Mouse (Mus musculus): Measurements from ENCODE around the gene Map3k13. TPM values are rescaled to one million over a fixed set of nuclear protein-coding genes. Genes with fewer than 3 reads are reported as not detected.

Gene Map3k13
- polyA plus RNA-seq, 1 experiment from 2014 or later = 0.92 TPM

GRCm38 (mm10) chr16:21878834-21879233 lies 84.7 kb downstream of the Map3k13 start:
- 0 out of 4 replicates have a peak, but pooled peaks cover 0 to 3% of the 10 kb centered on the region in 2 experiments for H3K4me1 ChIP-seq (ENCODE audit: control insufficient read depth in 2 of 2, insufficient read depth in 2 of 2, low read length in 2 of 2)
- H3K4me3 ChIP-seq (ENCODE audit: control insufficient read depth in 1 of 2, insufficient read depth in 1 of 2, low read depth in 1 of 2, low read length in 2 of 2) = no peak overlapping the region
- H3K9me3 ChIP-seq (ENCODE audit: control insufficient read depth, low read length) = no peaks in the 10 kb centered on the region
- no peak overlapping the region for H3K9ac ChIP-seq (ENCODE audit: low read length)
- no peak overlapping the region for H3K4me2 ChIP-seq (ENCODE audit: low read length)
- no peak overlapping the region for H3K27ac ChIP-seq (replicated peaks in 1 of 2; ENCODE audit: control insufficient read depth in 1 of 2, insufficient read depth in 1 of 2, low read depth in 2 of 2, low read length in 2 of 2)
- no peak for ATAC-seq (ENCODE audit: insufficient number of reproducible peaks, insufficient read depth, low FRiP score, low read depth)
- H3K36me3 ChIP-seq (ENCODE audit: control insufficient read depth, insufficient read depth, low read length) = no peaks in the 10 kb centered on the region
- WGBS = 78% methylated on average over 3 of the region's 3 CpGs
- no peaks in the 10 kb centered on the region for H3K27me3 ChIP-seq (ENCODE audit: control insufficient read depth, insufficient read depth, low read length)

GRCm38 (mm10) chr16:21881181-21881580 lies 87.0 kb downstream of the Map3k13 start:
- H3K9ac ChIP-seq (ENCODE audit: low read length) = no peak overlapping the region
- no peaks in the 10 kb centered on the region for H3K27me3 ChIP-seq (ENCODE audit: control insufficient read depth, insufficient read depth, low read length)
- H3K4me3 ChIP-seq (ENCODE audit: control insufficient read depth in 1 of 2, insufficient read depth in 1 of 2, low read depth in 1 of 2, low read length in 2 of 2) = no peak overlapping the region
- no peak overlapping the region for H3K27ac ChIP-seq (replicated peaks in 1 of 2; ENCODE audit: control insufficient read depth in 1 of 2, insufficient read depth in 1 of 2, low read depth in 2 of 2, low read length in 2 of 2)
- H3K36me3 ChIP-seq (ENCODE audit: control insufficient read depth, insufficient read depth, low read length) = no peaks in the 10 kb centered on the region
- 0 out of 4 replicates have a peak, but pooled peaks cover 0 to 3% of the 10 kb centered on the region in 2 experiments for H3K4me1 ChIP-seq (ENCODE audit: control insufficient read depth in 2 of 2, insufficient read depth in 2 of 2, low read length in 2 of 2)
- no peaks in the 10 kb centered on the region for H3K9me3 ChIP-seq (ENCODE audit: control insufficient read depth, low read length)
- WGBS = 50% methylated on average over 6 of the region's 6 CpGs
- ATAC-seq (ENCODE audit: insufficient number of reproducible peaks, insufficient read depth, low FRiP score, low read depth) = no peak
- no peak overlapping the region for H3K4me2 ChIP-seq (ENCODE audit: low read length)

- Histone ChIP-seq H3K4me1 (ENCODE audit: control insufficient read depth in 2 of 2, insufficient read depth in 2 of 2, low read length in 2 of 2) (0 out of 4 replicates have a peak, but pooled peaks cover 0 to 3% of the 10 kb centered on the region in 2 experiments), H3K9ac (ENCODE audit: low read length) (no peak overlapping the region), H3K27me3 (ENCODE audit: control insufficient read depth, insufficient read depth, low read length) (no peaks in the 10 kb centered on the region), H3K4me3 (ENCODE audit: control insufficient read depth in 1 of 2, insufficient read depth in 1 of 2, low read depth in 1 of 2, low read length in 2 of 2) (no peak overlapping the region), H3K36me3 (ENCODE audit: control insufficient read depth, insufficient read depth, low read length) (no peaks in the 10 kb centered on the region), H3K4me2 (ENCODE audit: low read length) (no peak overlapping the region), H3K27ac (replicated peaks in 1 of 2; ENCODE audit: control insufficient read depth in 1 of 2, insufficient read depth in 1 of 2, low read depth in 2 of 2, low read length in 2 of 2) (no peak overlapping the region), H3K9me3 (ENCODE audit: control insufficient read depth, low read length) (no peaks in the 10 kb centered on the region)
- no peak for ATAC-seq (ENCODE audit: insufficient number of reproducible peaks, insufficient read depth, low FRiP score, low read depth)
- 58% methylated on average over 7 of the region's 7 CpGs for WGBS
Observed at GRCm38 (mm10) chr16:21881582-21882259, 87.6 kb downstream of the Map3k13 start.

GRCm38 (mm10) chr16:21887601-21888000 lies 93.5 kb downstream of the Map3k13 start:
- H3K9me3 ChIP-seq (ENCODE audit: control insufficient read depth, low read length) = no peaks in the 10 kb centered on the region
- peaks cover 0 to 2% of the 10 kb centered on the region in 2 experiments; a peak in 1 of 4 replicates for H3K4me1 ChIP-seq (ENCODE audit: control insufficient read depth in 2 of 2, insufficient read depth in 2 of 2, low read length in 2 of 2)
- H3K9ac ChIP-seq (ENCODE audit: low read length) = no peak overlapping the region
- no peak overlapping the region for H3K27ac ChIP-seq (replicated peaks in 1 of 2; ENCODE audit: control insufficient read depth in 1 of 2, insufficient read depth in 1 of 2, low read depth in 2 of 2, low read length in 2 of 2)
- H3K4me2 ChIP-seq (ENCODE audit: low read length) = no peak overlapping the region
- no peak overlapping the region for H3K4me3 ChIP-seq (ENCODE audit: control insufficient read depth in 1 of 2, insufficient read depth in 1 of 2, low read depth in 1 of 2, low read length in 2 of 2)
- no peaks in the 10 kb centered on the region for H3K27me3 ChIP-seq (ENCODE audit: control insufficient read depth, insufficient read depth, low read length)
- WGBS = 49% methylated on average over 2 of the region's 2 CpGs
- no peak for ATAC-seq (ENCODE audit: insufficient number of reproducible peaks, insufficient read depth, low FRiP score, low read depth)
- H3K36me3 ChIP-seq (ENCODE audit: control insufficient read depth, insufficient read depth, low read length) = no peaks in the 10 kb centered on the region

- H3K27ac ChIP-seq (replicated peaks in 1 of 2; ENCODE audit: control insufficient read depth in 1 of 2, insufficient read depth in 1 of 2, low read depth in 2 of 2, low read length in 2 of 2) = no peak overlapping the region
- 81% methylated on average over 6 of the region's 6 CpGs for WGBS
- no peak overlapping the region for H3K9ac ChIP-seq (ENCODE audit: low read length)
- H3K9me3 ChIP-seq (ENCODE audit: control insufficient read depth, low read length) = no peaks in the 10 kb centered on the region
- no peak for ATAC-seq (ENCODE audit: insufficient number of reproducible peaks, insufficient read depth, low FRiP score, low read depth)
- no peak overlapping the region for H3K4me2 ChIP-seq (ENCODE audit: low read length)
- H3K36me3 ChIP-seq (ENCODE audit: control insufficient read depth, insufficient read depth, low read length) = no peaks in the 10 kb centered on the region
- H3K4me1 ChIP-seq (ENCODE audit: control insufficient read depth in 2 of 2, insufficient read depth in 2 of 2, low read length in 2 of 2) = no peaks in the 10 kb centered on the region
- H3K27me3 ChIP-seq (ENCODE audit: control insufficient read depth, insufficient read depth, low read length) = no peaks in the 10 kb centered on the region
- no peak overlapping the region for H3K4me3 ChIP-seq (ENCODE audit: control insufficient read depth in 1 of 2, insufficient read depth in 1 of 2, low read depth in 1 of 2, low read length in 2 of 2)
Observed at GRCm38 (mm10) chr16:21893890-21894289, 99.7 kb downstream of the Map3k13 start.

- H3K27me3 ChIP-seq (ENCODE audit: control insufficient read depth, insufficient read depth, low read length) = no peaks in the 10 kb centered on the region
- no peak overlapping the region for H3K27ac ChIP-seq (replicated peaks in 1 of 2; ENCODE audit: control insufficient read depth in 1 of 2, insufficient read depth in 1 of 2, low read depth in 2 of 2, low read length in 2 of 2)
- H3K36me3 ChIP-seq (ENCODE audit: control insufficient read depth, insufficient read depth, low read length) = no peaks in the 10 kb centered on the region
- H3K4me2 ChIP-seq (ENCODE audit: low read length) = no peak overlapping the region
- no peaks in the 10 kb centered on the region for H3K9me3 ChIP-seq (ENCODE audit: control insufficient read depth, low read length)
- no peaks in the 10 kb centered on the region for H3K4me1 ChIP-seq (ENCODE audit: control insufficient read depth in 2 of 2, insufficient read depth in 2 of 2, low read length in 2 of 2)
- H3K4me3 ChIP-seq (ENCODE audit: control insufficient read depth in 1 of 2, insufficient read depth in 1 of 2, low read depth in 1 of 2, low read length in 2 of 2) = no peak overlapping the region
- H3K9ac ChIP-seq (ENCODE audit: low read length) = no peak overlapping the region
- ATAC-seq (ENCODE audit: insufficient number of reproducible peaks, insufficient read depth, low FRiP score, low read depth) = no peak
- WGBS = 63% methylated on average over 5 of the region's 5 CpGs
Observed at GRCm38 (mm10) chr16:21901286-21901685, 107.1 kb downstream of the Map3k13 start.

- no peak overlapping the region for H3K4me2 ChIP-seq (ENCODE audit: low read length)
- no peak for ATAC-seq (ENCODE audit: insufficient number of reproducible peaks, insufficient read depth, low FRiP score, low read depth)
- 81% methylated on average over 10 of the region's 10 CpGs for WGBS
Observed at GRCm38 (mm10) chr16:21904636-21905035, 110.5 kb downstream of the Map3k13 start.

GRCm38 (mm10) chr16:21905996-21906395 lies 111.8 kb downstream of the Map3k13 start:
- H3K9ac ChIP-seq (ENCODE audit: low read length) = no peak overlapping the region
- H3K36me3 ChIP-seq (ENCODE audit: control insufficient read depth, insufficient read depth, low read length) = no peaks in the 10 kb centered on the region
- no peak overlapping the region for H3K4me3 ChIP-seq (ENCODE audit: control insufficient read depth in 1 of 2, insufficient read depth in 1 of 2, low read depth in 1 of 2, low read length in 2 of 2)
- 81% methylated on average over 7 of the region's 7 CpGs for WGBS
- H3K9me3 ChIP-seq (ENCODE audit: control insufficient read depth, low read length) = no peaks in the 10 kb centered on the region
- H3K27me3 ChIP-seq (ENCODE audit: control insufficient read depth, insufficient read depth, low read length) = no peaks in the 10 kb centered on the region
- H3K27ac ChIP-seq (replicated peaks in 1 of 2; ENCODE audit: control insufficient read depth in 1 of 2, insufficient read depth in 1 of 2, low read depth in 2 of 2, low read length in 2 of 2) = no peak overlapping the region
- no peak overlapping the region for H3K4me2 ChIP-seq (ENCODE audit: low read length)
- H3K4me1 ChIP-seq (ENCODE audit: control insufficient read depth in 2 of 2, insufficient read depth in 2 of 2, low read length in 2 of 2) = no peaks in the 10 kb centered on the region
- ATAC-seq (ENCODE audit: insufficient number of reproducible peaks, insufficient read depth, low FRiP score, low read depth) = no peak

More at GRCm38 (mm10) chr16:21904636-21905035, 110.5 kb downstream of the Map3k13 start:
- H3K27ac ChIP-seq (replicated peaks in 1 of 2; ENCODE audit: control insufficient read depth in 1 of 2, insufficient read depth in 1 of 2, low read depth in 2 of 2, low read length in 2 of 2) = no peak overlapping the region
- H3K9me3 ChIP-seq (ENCODE audit: control insufficient read depth, low read length) = no peaks in the 10 kb centered on the region
- no peaks in the 10 kb centered on the region for H3K36me3 ChIP-seq (ENCODE audit: control insufficient read depth, insufficient read depth, low read length)
- H3K4me3 ChIP-seq (ENCODE audit: control insufficient read depth in 1 of 2, insufficient read depth in 1 of 2, low read depth in 1 of 2, low read length in 2 of 2) = no peak overlapping the region
- no peaks in the 10 kb centered on the region for H3K27me3 ChIP-seq (ENCODE audit: control insufficient read depth, insufficient read depth, low read length)
- no peaks in the 10 kb centered on the region for H3K4me1 ChIP-seq (ENCODE audit: control insufficient read depth in 2 of 2, insufficient read depth in 2 of 2, low read length in 2 of 2)
- no peak overlapping the region for H3K9ac ChIP-seq (ENCODE audit: low read length)
